Mouse (Mus musculus): Measurements from ENCODE around the gene Kcnab2. TPM values are rescaled to one million over a fixed set of nuclear protein-coding genes. Genes with fewer than 3 reads are reported as not detected.
A peak's percentile ranks its signal among the peaks of the same experiment; 100 is the strongest.

The Kcnab2 gene
- total RNA-seq, 2 experiments from 2014 or later, result 3.9 to 4.7 TPM

DNA sequence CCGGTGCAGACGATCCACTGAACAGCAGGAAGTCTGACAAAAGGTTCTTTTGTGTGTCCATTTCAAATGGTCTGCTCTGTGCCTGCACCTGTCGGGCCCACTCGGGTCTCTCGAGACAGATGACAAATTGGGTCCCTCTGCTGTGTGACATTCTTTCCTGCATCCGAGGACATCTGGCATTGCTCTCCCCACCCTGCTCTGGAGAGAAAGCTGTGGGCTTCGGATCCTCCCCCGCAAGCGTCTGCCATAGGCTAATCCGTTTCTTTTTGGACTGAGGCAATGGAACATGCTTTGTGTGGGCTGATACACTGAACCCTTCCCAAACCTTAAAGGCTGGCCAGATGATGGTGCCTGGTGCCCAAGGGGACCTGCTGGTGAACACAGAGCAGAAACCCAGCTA, 24.6 kb downstream of the Kcnab2 start:
- no peak for DNase-seq

DNA sequence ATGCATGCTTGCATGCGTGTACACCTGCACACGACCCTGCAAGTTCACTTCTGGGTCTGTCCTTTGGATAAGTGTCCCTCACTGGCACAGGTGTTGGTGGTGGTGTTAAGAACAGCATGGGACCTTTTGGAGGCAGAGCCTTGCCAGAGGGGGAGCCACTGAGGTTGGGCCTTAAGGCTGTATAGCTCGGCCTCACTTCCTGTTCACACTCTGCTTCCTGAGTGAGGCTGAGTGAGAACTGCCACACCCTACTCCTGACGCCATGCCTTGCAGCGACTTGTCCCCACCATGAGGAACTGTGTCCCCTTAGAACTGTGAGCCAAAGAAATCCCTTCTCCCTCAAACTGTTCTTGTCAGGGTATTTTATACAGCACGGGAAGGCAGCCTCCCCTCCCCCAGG, 26.3 kb downstream of the Kcnab2 start:
- DNase-seq, result no peak

DNA sequence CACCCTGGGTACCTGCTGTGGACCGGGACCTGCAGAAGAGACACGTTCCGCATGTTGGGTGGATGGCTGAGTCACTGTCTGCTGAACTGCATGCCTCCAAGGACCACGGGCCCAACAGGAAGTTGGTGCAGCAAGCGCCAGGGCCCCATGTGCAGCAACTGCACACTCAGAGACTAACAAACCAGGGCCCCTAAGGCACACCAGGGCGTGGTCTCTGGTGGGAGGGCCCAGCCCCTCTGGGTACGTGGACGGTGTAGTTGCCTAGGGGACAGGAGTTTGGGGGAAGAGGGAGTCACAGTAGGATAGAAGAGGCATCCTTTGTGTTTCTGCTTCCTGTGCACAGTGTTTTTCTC, 29.0 kb downstream of the Kcnab2 start:
- DNase-seq, result no peak

DNA sequence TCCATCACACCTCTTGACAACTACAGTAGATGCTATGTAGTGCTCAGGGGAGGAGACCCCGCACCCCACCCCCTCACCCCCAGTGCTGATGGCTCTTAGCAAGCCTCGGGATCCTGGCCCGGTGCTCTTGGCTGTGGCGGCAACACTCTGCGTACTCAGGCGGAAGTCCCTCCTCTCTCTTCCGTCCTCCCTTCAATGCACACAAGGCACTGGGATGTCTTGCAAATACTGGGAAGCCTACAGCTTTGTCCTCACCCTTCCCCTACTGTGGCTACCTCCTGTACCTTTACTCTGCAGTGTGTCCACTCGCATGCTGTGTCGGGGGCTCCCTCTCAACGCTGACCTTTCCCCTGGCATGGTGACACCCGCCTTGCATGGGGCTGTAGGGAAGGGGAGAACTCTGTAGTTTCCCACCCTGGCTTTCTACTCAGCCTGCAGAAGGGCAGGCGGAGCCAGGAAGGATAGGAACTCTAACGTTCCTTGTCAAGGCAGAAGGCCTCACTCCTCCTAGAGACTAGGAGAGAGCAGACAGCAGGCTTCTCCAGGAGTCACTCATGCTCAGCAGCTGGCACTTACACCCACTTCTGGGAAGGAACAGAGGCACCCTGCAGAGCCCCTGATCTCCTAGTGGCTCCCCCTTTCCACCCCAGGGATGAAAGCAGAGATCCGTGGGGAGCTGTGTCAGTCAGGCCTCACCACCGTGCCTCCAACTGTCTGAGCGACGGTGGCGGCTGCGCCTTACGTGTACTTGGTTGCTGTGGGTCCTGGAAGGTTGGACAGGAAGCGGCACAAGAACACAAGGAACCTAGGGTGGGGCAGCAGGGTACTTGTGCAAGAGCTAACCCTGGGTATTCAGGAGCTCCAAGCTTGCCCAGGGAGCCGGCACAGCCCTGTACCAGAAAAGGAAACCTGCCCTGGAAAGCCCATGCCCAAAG, 29.7 kb downstream of the Kcnab2 start:
- DNase-seq, result no peak

DNA sequence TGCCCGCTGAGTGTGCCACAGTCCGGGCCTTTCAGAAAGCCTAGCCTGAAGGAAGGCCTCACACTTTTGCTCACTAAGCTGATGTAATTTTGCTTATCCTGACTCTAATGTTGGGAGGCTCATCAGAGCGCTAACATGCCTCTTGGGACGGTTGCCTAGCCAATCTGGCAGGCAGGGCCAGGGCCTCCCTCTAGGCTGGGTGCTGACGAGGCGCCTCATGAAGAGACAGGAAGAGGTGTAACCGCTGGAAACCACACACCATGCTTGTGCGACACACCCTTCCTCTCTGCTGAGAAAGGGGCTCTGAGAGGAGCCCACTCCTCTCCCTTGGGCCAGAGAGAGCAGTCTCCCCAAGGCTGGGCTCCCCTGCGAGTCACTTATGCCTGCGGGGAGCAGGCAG, 31.5 kb downstream of the Kcnab2 start:
- DNase-seq, result no peak

DNA sequence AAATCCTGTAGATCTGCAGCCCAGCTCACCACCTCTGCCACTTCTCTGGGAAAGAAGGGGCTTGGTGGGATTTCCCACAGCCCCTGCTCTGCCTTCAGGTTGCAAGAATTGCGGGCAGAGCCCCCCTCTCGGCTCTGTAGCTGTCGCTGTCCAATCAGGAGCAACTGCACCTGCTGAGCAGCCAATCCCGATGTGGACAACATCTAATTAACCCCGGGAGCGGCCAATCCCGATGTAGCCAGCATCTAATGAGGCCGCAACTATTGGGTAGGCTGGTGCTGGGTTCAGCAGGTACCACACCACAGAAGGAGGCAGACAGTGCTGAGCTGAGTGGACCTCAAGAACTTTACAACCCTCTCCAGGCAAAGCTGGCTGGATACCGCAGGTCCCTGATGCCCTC, 36.1 kb downstream of the Kcnab2 start:
- no peak for DNase-seq

DNA sequence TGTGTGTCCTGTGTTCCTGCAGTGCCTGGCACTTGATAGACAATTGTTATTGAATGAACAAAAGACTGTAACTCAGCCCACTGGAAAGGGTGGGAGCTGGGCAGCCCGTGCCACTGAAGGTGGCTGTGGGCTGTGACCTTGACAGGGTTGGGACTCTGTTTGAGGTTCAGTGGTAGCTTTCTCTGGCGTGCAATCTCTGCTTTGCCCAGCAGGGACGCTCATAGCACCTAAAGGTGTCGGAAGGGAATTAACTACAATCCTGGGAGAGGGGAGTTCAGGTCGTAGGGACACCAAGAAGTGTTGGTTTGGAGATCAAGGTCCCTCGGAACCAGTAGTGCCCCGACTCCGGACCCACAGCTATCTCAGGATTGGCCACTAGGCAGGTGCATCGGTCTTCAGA, 36.8 kb downstream of the Kcnab2 start:
- no peak for DNase-seq

DNA sequence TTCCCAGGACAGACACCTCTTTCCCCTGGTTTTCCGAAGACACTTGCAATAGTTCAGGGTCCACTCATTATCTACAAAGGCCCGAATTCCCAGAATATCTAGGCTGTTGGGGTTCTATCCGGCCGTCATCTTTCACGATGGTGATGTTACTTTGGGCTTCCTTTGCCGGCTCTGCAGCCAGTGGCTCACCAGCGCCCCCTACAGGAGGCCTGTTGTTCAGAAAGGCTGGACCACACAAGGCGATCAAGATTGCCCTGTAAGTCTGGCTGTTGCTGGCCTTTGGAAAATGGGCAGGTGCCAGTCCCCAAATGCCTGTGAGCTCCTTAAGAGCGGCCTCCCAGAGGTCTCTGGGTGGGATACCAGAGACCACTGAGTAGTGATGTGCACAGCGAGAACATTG, 42.4 kb downstream of the Kcnab2 start:
- peak; percentile 77 to 87 for DNase-seq

DNA sequence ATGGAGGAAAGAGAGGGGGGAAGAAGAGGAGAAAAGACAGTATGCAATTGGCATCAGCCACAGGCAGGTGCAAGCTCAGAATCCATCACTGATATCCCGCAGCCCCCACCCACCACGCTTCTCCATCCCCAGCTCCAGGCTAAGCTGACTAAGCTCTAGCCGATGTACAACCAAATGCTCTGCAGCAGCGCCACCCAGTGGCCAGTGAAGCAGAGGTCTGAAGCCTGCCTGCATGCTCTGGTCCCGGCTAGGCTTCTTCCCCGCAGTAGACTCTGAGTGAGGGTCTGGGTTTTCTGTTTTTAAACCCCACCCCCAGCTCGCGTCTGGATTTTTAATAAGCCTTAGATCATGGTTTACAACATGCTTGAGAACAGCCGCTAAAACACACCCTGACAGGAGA, 42.8 kb downstream of the Kcnab2 start:
- peak; percentile 92 to 94 for DNase-seq

DNA sequence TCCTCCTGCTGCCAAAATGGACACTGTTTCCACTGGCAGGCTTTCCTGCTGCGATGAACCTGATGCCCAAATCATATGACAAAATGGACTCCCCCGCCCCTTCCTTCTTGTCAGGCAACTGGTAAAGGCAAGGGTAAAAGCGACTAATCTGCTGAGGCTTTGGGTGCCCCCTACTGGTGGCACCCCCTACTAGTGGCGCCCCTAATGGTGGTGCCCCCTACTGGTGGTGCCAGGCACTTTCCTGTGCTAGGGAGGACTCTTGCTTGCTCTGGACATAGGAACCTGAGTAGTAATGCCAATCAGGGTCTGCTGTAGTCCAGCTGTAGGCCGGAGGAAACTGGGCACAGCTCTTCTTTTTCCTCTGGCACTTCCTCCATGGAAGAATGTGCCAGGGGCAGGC, 45.4 kb downstream of the Kcnab2 start:
- DNase-seq, result peak; percentile 43 to 68

DNA sequence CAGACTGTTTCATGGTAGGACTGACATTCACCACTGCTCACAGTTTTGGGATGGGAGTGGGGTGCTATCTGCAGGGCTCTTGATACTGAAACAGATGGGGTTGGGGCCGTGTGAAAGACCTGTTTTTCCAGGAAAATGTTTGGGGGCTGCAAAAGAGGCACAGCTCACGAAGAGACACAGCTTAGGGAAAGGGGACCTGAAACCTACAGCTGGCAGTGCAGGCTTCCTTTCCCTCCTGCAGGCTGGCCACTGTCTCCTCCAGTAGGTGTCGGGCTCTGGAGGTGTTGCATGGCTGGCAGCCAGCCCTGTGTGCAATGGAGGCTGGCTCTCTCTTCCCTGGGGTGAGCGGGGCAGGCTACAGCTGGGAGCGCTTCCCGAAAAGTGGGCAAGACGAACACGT, 49.4 kb downstream of the Kcnab2 start:
- DNase-seq, result no peak

DNA sequence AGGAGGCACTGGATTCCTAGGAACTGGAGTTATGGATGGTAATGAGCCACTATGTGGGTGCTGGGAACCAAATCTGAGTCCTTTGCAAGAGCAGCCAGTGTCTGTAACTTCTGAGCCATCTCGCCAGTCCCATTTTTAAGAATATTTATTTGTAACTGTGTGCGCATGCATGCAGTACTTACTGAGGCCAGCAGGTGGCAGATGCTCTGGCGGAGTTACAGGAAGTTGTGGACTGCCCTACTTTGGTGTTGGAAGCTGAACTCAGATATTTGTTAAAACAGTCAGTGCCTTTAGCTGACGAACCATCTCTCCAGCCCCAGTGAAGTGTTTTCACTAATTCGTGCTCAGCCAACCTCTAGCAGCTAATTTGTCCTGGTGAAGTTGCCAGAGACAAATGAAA, 52.7 kb downstream of the Kcnab2 start:
- DNase-seq, result no peak

DNA sequence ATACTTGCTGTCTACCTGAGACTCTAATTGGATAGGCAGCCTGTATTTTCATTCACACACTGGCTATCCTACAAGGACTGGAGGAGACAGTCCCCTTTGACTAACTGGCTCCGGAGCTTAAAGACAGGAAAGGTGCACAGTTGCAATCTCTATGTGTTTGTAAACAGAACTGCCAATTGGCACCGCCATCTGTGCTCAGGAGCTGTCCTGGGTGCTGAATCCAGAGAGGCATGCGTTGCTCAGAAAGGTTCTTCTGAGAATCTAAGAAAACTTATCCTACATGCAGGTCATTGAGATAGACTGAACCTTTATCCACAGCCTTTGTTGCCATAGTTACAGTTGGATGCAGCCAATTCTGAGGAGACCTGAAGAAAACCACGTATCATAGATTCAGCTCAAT, 53.3 kb downstream of the Kcnab2 start:
- peak; percentile 69 to 74 for DNase-seq

DNA sequence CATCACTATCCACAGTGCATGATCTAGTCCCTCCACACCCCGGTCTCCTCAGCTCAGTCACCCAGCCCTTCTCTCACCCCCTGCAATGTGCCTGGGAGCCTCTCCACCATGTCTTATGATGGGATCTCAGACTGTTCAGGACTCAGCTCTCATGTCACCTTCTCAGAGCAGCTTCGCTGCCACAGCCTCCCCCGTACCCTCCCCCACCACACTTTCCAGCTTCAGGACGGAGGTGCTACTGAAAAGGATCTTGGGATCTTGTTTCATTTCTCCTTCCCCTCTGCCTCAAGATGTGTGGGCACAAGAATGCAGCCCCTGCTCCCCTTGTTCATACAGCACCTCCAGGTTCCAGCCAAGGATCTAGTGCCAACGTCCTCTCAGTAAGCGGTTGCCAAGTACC, 54.1 kb downstream of the Kcnab2 start:
- DNase-seq, result no peak

DNA sequence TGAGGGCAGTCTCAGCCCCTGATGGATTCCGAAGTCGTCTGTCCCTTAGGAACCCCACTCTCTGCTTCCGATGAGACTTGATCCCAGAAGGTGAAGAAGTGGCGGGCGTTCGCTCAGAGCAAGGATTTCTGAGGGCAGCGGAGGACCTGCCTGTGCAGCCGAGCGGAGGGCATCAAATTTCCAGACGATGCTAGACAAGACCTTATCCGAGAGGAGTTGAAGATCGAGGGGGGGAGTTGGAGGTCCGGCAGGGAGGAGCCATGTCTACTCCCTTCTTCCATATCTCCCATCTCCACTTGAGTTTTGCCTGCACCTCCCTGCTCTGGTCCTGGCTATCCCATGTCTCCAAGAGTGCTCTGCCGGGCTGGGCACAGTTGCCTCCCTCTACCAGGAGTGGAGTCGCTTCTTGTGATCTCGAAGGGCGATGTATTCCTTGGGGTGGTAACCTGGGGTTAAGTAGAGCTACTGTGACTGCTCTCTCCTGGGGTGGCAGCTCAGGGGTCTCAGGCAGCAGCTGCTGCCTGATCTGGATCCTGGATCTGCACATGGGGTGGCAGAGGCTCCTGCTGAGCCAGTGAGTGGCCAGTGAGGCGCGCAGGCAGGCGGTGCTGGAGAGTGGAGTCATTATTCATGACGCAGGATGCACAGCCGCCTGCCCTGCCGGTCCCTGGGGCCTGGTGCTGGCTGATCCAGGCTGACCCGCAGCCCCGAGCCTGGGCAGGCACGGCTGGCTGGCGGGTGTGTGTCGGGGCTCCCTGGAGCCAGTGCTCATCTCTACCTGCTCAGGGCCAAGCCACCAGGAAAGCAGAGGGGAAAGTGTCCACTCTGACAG, 59.2 kb downstream of the Kcnab2 start:
- DNase-seq, result no peak

DNA sequence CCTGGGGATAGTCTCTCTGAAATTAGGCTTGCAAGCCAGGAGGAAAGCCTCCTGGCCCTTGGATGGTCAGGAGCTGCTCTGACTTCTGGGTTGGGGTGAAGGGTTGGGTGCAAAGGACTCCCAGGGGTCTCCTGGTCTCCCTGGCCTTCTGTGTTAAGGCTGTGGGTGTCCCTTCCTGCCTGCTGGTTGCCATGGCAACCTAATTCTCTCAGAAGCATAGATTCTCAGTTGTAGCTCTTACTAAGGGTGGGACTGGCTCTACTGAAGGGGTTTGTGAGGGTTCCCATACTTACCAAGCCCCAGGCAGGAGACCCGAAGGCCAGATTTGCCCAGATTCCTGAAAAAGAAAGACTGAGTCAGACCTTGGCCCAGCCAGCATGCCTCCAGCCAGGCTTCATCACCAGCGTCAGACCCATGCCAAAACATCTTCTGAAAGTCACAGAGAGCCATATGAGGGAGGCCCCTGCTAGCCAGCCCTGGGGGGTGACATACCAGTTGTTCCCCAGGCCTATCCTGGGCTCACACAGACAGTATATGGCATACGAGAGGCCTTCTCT, 65.1 kb downstream of the Kcnab2 start:
- no peak for DNase-seq

DNA sequence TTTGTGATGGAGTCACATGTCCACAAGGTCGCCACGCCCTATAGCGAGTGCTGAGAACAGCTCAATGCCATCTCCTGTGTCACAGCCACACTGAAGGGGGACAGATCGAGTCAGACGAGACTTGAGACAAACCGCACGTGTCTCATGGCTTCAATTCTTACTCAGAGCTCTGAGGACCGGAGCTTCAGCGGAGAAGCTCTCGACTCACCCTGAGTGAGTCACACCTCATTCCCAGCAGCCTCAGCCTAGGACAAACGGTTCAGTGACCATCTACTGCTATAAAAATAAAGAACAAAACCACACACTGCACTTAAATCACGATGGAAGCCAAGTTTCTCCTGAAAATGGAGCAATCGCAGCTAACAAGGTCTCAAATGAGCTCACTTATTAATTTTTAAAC, 66.7 kb downstream of the Kcnab2 start:
- DNase-seq, result peak; percentile 31 to 50

DNA sequence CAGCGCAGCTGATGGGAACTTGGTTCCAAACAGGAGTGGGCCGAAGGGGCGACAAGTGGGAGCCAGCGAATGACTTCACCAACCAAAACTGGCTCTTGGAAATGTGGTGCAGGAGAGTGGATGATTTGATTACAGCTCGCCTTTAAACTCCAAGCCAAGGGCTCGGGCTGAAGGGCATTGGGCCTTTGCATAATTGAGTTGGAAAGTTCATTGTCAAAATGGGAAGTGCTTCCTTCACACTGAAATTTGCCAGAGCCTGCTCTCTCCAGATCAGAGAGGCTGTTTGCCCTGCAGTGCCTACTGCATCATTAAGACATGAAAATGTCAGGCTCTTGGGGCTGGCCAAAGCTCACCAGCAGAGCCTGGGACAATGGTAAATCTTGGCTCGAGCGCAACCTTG, 71.1 kb downstream of the Kcnab2 start:
- no peak for DNase-seq

DNA sequence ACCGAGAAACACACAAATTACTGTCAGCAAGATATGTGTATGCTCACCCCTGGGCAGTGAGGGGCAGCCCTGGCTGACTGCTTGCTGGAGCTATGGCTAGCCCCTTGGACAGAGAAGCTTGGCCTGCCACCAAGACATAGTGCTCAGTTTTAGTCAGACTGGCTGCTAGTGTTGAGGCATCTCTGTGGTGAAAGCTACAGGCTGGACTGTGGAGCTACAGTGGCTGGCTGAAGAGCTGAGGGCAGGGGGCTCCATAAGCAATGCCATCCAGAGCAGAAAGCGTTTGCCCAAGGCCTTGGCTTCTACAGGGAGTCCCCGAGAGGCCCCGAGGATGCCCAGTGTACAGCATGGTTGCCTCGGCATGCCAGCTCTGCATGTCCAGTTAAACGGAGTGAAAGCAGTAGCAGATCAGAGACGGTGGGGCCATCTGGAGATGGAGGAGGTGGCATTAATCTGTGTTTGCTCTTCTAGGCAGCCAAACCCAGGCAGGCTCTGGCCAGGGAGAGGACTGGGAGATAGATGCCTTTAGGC, 71.9 kb downstream of the Kcnab2 start:
- no peak for DNase-seq

DNA sequence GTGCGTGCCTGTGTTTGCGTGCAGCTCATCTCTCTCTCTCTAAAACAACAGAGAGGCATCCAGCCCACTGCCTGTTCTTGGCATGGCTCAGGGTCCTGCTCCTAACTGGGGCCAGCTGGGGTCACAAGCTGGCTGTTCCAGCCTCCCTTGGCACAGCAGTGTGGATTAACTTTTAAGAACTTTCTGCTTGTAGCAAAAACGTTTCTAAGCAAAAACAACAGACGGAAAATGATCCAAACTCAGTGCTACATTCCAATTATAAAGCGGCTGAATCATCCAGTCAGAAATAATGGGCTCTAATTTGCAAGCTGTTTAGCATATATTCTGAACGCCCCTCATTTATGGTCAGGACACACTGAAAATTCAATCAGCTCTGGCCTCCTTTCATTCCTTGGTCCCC, 72.5 kb downstream of the Kcnab2 start:
- DNase-seq, result no peak

DNA sequence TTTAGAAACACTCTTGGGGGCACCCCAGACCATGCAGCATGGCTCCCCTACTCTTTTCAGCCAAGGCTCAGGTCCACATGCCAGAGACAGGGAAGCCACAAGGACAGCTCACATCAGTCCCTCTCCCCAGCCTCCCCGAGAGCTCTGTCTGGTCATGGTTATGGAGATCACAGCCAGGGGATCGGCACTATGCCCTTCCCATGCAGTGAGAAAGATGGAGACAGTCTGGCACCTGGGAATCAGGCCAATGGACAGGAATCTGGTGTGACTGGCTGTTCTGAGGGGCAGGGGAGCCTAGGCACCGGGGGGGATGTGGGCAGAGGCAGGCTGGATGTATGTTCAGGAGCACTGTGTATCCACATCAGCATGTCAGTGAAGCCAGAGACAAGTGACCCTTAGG, 78.7 kb downstream of the Kcnab2 start:
- DNase-seq, result no peak

DNA sequence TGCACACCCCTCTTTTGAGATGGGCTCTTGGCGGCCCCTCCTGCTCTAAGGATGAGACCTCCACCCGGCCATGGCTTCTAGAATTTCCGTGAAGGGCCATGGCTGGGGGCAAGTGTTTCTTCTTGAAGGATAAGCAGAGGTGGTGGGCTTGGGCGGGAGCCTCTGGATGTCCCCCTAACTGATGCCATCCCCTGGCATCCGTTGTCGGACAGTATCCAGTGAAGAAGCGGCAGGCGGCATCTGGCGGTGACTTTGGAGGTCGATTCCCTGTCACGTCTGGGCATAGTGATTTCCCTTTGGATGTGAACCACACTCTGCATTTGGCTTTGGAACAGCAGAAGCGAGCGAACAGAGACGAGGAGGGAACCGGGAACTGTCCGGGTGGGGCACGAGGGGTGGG, 85.0 kb downstream of the Kcnab2 start:
- DNase-seq, result no peak

DNA sequence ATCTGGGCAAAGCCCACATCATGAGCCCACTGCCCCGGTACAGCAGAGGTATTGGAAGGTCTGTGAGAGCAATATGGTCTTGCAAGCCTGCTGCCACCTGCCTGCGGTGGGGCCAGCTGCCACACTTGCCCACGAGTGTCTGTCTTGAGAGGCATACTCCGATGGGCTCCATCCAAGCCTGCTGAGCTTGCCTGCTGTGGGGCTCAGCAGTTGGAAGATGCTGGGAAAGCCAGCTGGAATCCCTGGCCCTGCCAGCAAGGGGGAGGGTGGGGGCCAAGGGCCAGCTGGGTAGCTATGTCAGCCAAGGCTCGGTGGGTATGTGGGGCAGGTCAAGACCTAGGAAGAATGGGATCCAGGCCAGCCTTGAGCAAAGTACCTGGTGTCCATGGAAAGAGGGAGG, 85.5 kb downstream of the Kcnab2 start:
- no peak for DNase-seq

All from adrenal gland, postnatal 36 days (tissue).